Mouse (Mus musculus): Measurements from ENCODE around the gene Fam173b.

The Fam173b gene

GRCm38 (mm10) chr15:31601646-31602374, at the start of gene Fam173b, which contains the start of gene Cct5:
Fam173b (plus strand) TSS chr15:31601852.
Cct5 (minus strand) TSS chr15:31601804.
- in situ Hi-C loops (cut with MboI) = loop anchor here (25.0 kb wide), 2 partner anchors 635 to 1160 kb away; partner anchors contain the start of gene Sema5a

DNA sequence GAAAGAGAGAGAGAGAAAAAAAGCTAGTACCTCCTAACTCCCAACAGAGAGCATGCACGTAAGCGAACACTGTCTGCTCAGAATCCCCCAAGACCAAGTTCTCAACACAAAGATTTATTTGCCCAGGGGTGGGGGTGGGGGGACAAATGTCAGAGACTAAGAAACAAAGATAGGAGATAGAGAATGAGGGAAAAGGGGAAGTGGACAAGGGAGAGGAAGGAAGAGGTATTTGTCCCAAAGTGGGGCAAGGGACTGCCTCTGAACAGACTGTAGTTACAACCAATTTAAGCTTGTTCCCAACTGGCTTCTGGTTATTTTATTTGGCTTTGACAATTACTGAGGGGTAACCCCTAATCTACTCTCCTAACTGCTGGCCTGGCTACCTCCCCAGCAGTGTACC, 46.8 kb upstream of the Fam173b start:
- in situ Hi-C loops (cut with MboI) = no loop called here

- in situ Hi-C loops (cut with MboI) = no loop called here
Observed at GRCm38 (mm10) chr15:31561390-31561789, 40.3 kb upstream of the Fam173b start.

- in situ Hi-C loops (cut with MboI) = no loop called here
Observed at GRCm38 (mm10) chr15:31561976-31562375, 39.7 kb upstream of the Fam173b start.

- in situ Hi-C loops (cut with MboI) = no loop called here
Observed at GRCm38 (mm10) chr15:31562847-31563246, 38.8 kb upstream of the Fam173b start.

DNA sequence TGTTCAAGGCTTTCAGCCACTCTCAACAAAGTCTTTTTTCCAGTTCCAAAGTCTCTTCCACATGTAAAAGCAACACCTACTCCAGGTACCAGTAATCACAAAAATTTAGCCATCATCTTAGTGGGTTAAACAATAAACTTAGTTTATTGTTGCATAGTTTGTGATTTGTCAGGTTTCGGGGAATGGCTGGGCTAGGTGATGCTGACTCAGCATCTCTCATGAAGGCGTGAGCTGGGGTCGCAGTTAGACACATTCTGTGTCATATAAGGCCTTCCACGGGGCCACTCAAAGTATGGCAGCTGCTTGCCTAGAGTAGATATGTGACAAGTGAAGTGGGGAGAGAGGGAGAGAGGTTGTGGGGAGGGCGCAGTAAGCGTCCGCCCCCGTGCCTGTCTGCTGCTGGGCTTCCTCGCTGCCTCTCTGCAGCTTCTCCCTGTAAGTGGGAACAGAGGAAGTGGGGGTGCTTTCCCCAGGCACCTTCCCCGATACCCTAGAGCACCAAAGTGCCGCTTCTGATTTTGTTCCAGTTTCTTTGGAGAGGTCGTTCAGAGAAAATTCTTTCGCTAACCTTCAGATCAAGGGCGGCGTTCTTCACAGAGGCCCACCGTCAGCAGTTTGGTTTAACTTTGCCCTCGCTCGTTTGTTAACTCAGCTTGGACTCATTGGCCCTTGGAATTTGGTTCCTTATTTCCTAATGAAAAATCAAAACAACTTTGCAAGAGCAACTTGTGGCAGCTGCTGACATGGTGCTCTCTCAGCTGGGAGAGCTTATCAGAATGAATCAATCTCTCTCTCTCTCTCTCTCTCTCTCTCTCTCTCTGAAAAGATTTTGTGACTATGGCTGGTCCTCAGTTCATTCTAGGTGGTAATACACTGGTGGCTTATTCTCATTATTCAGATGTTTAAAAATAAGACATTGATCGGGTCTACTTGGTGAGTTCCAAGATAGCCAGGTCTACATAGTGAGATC, 37.8 kb upstream of the Fam173b start:
- in situ Hi-C loops (cut with MboI) = no loop called here

GRCm38 (mm10) chr15:31565184-31565583, 36.5 kb upstream of the Fam173b start, which contains the start of gene Cmbl:
Cmbl (plus strand) TSS chr15:31565389.
- in situ Hi-C loops (cut with MboI) = no loop called here

GRCm38 (mm10) chr15:31565786-31566185, 35.9 kb upstream of the Fam173b start:
- in situ Hi-C loops (cut with MboI) = no loop called here

- in situ Hi-C loops (cut with MboI) = no loop called here
Observed at GRCm38 (mm10) chr15:31567431-31567830, 34.2 kb upstream of the Fam173b start.

- in situ Hi-C loops (cut with MboI) = no loop called here
Observed at GRCm38 (mm10) chr15:31568581-31568996, 33.1 kb upstream of the Fam173b start.

GRCm38 (mm10) chr15:31569325-31570022, 32.2 kb upstream of the Fam173b start:
- in situ Hi-C loops (cut with MboI) = no loop called here

DNA sequence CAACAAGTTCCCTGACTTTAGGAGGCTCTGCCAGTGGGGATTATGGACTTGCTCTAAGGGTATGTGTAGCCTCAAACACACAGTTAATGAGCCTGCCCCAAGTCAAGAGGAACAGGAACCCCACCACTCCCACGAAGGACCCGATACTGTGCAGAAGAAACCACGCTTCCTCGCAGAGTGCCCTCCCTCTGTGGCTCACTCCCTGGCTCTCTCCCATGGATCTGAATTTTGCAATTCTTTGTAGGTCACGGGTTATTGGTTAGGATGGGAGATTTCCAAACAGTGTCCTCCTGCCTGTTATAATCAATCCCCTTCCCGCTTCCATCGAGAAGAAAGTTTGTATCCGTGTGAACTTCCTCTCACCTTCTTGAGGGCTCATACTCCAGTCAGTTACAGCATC, 30.7 kb upstream of the Fam173b start:
- in situ Hi-C loops (cut with MboI) = no loop called here

DNA sequence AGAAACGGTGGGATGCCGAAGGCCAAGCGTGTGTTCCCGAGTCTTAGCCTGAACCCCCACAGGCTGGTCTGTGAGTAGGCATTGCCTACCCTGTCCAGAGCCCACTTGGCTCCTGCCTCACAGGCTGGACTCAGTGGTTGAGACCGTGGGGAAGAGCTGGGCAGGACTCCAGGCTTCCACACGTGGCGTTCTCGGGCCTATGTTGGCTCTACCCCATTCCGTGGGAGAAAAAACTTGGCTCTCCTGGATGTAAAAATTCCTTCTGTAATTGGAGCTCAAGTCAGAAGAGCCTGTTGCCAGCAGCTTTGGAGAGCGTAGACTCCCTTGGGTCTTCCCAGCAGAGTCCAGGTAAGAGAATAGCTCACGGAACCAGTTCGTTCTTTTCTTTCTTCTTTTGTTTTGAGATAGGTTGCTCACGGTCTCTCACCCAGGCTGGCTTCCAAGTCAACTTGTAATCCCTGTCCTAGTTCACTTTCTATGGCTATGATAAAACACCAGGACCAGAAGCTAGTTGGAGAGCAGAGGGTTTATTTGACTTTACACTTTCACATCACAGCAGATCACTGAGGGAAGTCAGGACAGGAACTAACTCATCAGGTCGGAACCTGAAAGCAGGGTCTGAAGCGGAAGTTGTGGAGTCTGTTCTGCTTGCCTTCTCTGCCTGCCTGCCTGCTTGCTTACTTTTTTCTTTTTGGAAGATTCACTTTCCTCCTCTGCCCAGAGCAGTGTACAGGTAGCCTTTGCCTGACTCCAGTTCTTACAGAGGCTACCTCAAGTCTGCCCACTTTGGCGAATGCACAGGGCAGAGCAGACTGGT, 29.5 kb upstream of the Fam173b start:
- in situ Hi-C loops (cut with MboI) = no loop called here

- in situ Hi-C loops (cut with MboI) = no loop called here
Observed at GRCm38 (mm10) chr15:31573287-31573686, 28.4 kb upstream of the Fam173b start.

DNA sequence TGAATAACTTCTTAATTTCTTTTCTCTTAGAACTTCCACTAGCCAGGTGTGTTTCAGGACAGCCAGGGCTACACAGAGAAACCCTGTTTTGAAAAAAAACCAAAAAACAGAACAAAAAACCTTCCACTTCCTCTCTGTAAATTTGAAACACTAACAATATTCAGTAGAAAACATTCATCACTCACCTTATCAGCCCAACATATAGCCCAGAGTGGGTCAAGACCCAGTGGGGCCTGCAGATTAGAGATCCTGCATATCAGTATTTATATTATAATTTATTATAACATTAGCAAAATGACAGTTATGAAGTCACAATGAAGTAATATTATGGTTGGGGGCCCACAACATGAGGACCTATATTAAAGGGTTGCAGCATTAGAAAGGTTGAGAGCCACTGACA, 28.0 kb upstream of the Fam173b start:
- in situ Hi-C loops (cut with MboI) = no loop called here

GRCm38 (mm10) chr15:31576076-31576475, 25.6 kb upstream of the Fam173b start:
- in situ Hi-C loops (cut with MboI) = no loop called here

GRCm38 (mm10) chr15:31581086-31581485, 20.6 kb upstream of the Fam173b start:
- in situ Hi-C loops (cut with MboI) = loop anchor here (10.0 kb wide), 1 partner anchor 266 kb away; no protein-coding TSS in a partner anchor

GRCm38 (mm10) chr15:31583304-31584085, 18.2 kb upstream of the Fam173b start:
- in situ Hi-C loops (cut with MboI) = loop anchor here (10.0 kb wide), 1 partner anchor 269 kb away; no protein-coding TSS in a partner anchor

DNA sequence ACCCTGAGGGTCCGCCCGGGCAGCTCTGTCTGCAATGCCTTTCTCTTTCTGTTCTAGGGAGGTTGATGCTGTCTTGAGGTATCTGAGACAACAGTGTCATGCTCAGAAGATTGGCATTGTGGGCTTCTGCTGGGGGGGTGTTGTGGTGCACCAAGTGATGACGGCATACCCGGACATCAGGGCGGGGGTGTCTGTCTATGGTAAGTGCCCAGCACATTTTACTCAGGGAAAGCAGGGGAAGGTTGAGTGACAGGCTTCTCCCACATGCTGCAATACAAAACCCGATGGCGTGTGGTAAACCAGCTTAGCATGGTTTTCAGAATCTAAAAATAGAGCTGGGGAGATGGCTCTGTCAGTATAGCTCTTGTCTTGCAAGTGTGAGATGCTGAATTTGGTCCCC, 16.4 kb upstream of the Fam173b start:
- in situ Hi-C loops (cut with MboI) = loop anchor here (10.0 kb wide), 1 partner anchor 270 kb away; no protein-coding TSS in a partner anchor

DNA sequence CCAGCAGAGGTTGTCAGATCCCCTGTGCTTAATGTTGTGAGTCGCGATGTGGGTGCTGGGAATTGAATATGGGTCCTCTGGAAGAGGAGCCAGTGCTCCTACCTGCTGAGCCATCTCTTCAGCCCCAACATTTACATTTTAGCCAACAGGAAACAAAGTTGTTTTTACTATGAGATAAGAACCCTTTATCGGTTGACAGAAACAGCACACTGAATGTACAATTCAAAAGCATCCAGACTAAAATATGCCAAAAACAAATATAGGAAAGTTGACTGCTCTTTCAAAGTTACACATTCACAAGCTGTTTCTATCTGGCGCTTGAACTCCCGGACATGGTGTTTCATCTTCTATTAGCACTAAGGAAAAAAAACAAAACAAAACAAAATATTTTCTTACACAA, 15.6 kb upstream of the Fam173b start:
- in situ Hi-C loops (cut with MboI) = loop anchor here (10.0 kb wide), 1 partner anchor 271 kb away; no protein-coding TSS in a partner anchor

All from mature B cell (primary cell).